Mouse (Mus musculus) liver, embryonic 12.5 days (tissue): ENCODE data around the gene Akip1. TPM values are rescaled to one million over a fixed set of nuclear protein-coding genes. Genes with fewer than 3 reads are reported as not detected.

Experiments used
- ATAC-seq: fragments of 200-750 bp; cut with Nextera tagmentation; 2 replicates; pipeline ENCODE4 v1.8.0; 2017; ENCODE audit warnings: moderate number of reproducible peaks, mild to moderate bottlenecking, moderate library complexity
- H3K27ac ChIP-seq: fragments of 300-500 bp; sonication (generic); 2 replicates; pipeline ENCODE4 v1.5.1; 2016; ENCODE audit warnings: mild to moderate bottlenecking
- H3K27me3 ChIP-seq: fragments of 300-500 bp; sonication (generic); replicated peaks from 2 replicates; pipeline ENCODE4 v1.6.1; 2016; ENCODE audit warnings: mild to moderate bottlenecking, moderate library complexity
- H3K36me3 ChIP-seq: fragments of 300-500 bp; sonication (generic); 2 replicates; pipeline ENCODE4 v1.6.1; 2016; ENCODE audit warnings: mild to moderate bottlenecking, moderate library complexity
- H3K4me1 ChIP-seq: fragments of 300-500 bp; sonication (generic); 2 replicates; pipeline ENCODE4 v1.6.1; 2016
- H3K4me2 ChIP-seq: fragments of 300-500 bp; sonication (generic); 2 replicates; pipeline ENCODE4 v1.6.1; 2016; ENCODE audit warnings: mild to moderate bottlenecking, moderate library complexity
- H3K4me3 ChIP-seq: fragments of 300-500 bp; sonication (generic); 2 replicates; pipeline ENCODE4 v1.5.1; 2016; ENCODE audit warnings: mild to moderate bottlenecking, moderate library complexity
- H3K9ac ChIP-seq: fragments of 300-500 bp; sonication (generic); 2 replicates; pipeline ENCODE4 v1.6.1; 2016; ENCODE audit warnings: mild to moderate bottlenecking, moderate library complexity
- H3K9me3 ChIP-seq: fragments of 300-500 bp; sonication (generic); replicated peaks from 2 replicates; pipeline ENCODE4 v1.6.1; 2016; ENCODE audit warnings: mild to moderate bottlenecking, moderate library complexity
- whole genome bisulfite sequencing: fragments of 180-500 bp; shearing (Covaris S2); methylation state at CpG from one replicate; pipeline ENCODE4 v1.1.7; 2016; ENCODE audit not compliant: insufficient replicate concordance; 5-methylcytosine and 5-hydroxymethylcytosine counted together
- polyA plus RNA-seq: library from polyadenylated mRNA; unstranded; fragments of >200 nt; fragmentation: Nextera tagmentation; extraction: Ambion mirVana; gene quantifications from 2 replicates; pipeline ENCODE4 v1.2.1, GENCODE M21; 2016

Akip1 gene
- polyA plus RNA-seq, 1 experiment from 2014 or later = 50.2 TPM

DNA sequence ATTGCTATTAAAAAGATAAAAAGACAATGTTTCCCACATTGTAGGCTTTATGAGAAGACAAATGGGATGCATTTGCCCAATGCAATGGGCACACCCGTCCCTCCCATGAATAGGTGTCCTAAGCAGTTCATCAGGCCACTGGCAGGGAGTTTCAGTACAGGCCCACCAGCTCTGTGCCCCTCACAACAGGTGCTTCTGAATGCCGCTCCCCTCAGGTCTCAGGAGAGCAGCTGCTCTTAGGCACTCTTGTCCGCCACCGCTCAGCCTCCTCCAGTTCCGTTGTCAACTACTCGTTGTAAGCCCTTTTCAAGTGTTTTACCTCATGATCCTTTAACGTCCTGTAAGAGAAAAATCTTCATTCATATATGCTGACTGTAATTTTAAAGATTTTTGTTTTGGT is 8.7 kb downstream of the Akip1 start:
- no peaks in the 10 kb centered on the region for H3K27me3 ChIP-seq
- H3K36me3 ChIP-seq = peaks cover 63% of the 10 kb centered on the region
- no peaks in the 10 kb centered on the region for H3K9me3 ChIP-seq
- no peak overlapping the region for H3K4me2 ChIP-seq
- ATAC-seq = no peak
- peaks cover 13% of the 10 kb centered on the region; the same call in 1 of the 2 replicates for H3K4me1 ChIP-seq
- WGBS = 85% methylated on average over 7 of the region's 7 CpGs
- H3K4me3 ChIP-seq = no peak overlapping the region
- no peak overlapping the region for H3K27ac ChIP-seq
- H3K9ac ChIP-seq = no peak overlapping the region

DNA sequence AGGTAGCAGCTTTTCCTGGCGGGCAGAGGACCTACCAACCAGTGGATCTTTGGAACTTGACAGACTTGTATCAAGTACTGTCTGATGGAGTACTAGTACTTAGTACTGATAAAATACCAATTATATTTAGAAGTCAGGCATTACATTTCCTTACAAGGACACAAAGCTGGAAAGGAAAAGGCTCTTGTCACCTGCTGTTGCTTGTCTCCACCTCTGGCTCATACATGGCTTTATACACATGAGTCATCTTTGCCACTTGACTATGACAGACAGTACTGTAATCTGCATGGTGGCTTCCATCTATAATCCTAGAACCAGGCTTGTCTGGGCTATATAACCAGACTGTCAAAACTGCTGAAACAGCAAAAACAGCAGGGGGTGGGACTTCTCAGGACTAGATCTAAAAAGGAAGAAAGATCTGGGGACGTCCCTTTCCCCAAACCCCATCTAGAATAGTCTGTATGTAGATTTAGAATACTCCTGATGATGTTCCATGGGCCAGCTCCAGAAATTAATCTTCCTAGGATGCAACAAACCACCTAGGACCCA is 10.0 kb downstream of the Akip1 start:
- H3K4me3 ChIP-seq = no peak overlapping the region
- no peaks in the 10 kb centered on the region for H3K9me3 ChIP-seq
- H3K9ac ChIP-seq = no peak overlapping the region
- 0 out of 2 replicates have a peak, but pooled peaks cover 4% of the 10 kb centered on the region for H3K4me1 ChIP-seq
- no peaks in the 10 kb centered on the region for H3K27me3 ChIP-seq
- H3K36me3 ChIP-seq = peaks cover 50% of the 10 kb centered on the region
- 58% methylated on average over 2 of the region's 2 CpGs for WGBS
- ATAC-seq = no peak
- H3K27ac ChIP-seq = no peak overlapping the region
- no peak overlapping the region for H3K4me2 ChIP-seq

DNA sequence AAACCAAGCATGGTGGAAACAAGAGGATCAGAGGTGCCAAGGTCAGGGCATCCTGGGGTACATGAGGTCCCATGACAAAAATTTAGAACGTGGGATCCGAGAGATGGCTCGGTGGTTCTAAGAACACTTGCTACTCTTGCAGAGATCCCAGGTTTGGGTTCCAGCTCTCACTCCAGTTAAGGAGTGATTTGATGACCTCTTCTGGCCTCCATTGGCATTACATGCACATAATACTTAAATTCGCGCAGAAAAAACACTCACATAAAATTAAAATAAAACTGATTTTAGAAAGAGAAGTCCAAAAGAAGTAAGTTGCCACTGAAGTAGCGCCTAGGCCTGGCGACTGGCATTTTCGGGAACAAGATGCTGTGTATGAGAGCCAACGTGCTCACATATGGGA is 15.8 kb downstream of the Akip1 start:
- Histone ChIP-seq H3K9me3 (peaks cover 5% of the 10 kb centered on the region; the same call in 1 of the 2 replicates), H3K36me3 (no peaks in the 10 kb centered on the region), H3K27me3 (no peaks in the 10 kb centered on the region), H3K4me1 (no peaks in the 10 kb centered on the region), H3K4me3 (no peak overlapping the region), H3K27ac (no peak overlapping the region), H3K4me2 (no peak overlapping the region), H3K9ac (no peak overlapping the region)
- 59% methylated on average over 9 of the region's 9 CpGs for WGBS
- no peak for ATAC-seq

DNA sequence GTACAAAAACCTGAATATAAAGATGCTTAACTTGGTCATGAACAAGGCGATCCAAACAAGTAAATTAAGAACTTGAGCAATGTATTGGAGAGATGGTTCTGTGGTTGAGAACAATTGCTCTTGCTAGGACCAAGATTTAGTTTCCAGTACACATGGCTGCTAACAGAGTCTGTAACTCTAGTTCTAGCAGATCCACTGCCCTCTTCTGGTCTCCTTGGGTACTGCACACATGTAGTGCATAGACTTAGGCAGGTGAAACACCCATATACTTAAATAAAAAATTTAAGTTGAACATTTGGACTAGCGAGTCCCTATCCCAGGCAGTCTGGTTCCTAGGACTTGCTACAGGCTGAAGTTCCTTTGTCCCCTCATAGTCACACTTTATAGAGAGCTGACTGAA is 19.1 kb downstream of the Akip1 start:
- Histone ChIP-seq H3K9me3 (peaks cover 5% of the 10 kb centered on the region; the same call in 1 of the 2 replicates), H3K4me2 (no peak overlapping the region), H3K9ac (no peak overlapping the region), H3K36me3 (no peaks in the 10 kb centered on the region), H3K4me1 (no peaks in the 10 kb centered on the region), H3K4me3 (no peak overlapping the region), H3K27me3 (no peaks in the 10 kb centered on the region), H3K27ac (no peak overlapping the region)
- no peak for ATAC-seq
- 85% methylated on average over 2 of the region's 2 CpGs for WGBS

DNA sequence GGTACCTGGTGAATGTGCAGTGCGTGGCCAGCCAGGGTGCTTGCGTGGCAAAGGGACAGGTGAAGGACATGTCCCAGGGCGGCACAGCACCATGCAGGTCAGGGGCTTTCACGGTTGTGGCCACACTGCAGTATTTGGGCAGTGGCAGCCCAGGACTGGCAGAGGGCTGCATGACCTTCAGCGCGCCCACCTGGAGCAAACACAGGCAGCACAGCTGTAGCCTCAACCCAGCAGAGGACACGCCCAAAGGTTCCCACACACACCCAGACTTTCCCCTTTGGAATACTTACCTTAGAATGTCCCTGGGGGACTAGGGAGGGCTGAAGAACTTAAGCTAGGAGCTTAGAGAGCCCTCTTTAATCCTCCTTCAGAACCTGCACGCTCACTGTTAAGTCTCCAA is 19.6 kb downstream of the Akip1 start:
- H3K36me3 ChIP-seq = no peaks in the 10 kb centered on the region
- no peaks in the 10 kb centered on the region for H3K4me1 ChIP-seq
- 86% methylated on average over 8 of the region's 8 CpGs for WGBS
- no peak overlapping the region for H3K9ac ChIP-seq
- no peak for ATAC-seq
- no peak overlapping the region for H3K4me2 ChIP-seq
- H3K4me3 ChIP-seq = no peak overlapping the region
- no peaks in the 10 kb centered on the region for H3K27me3 ChIP-seq
- H3K9me3 ChIP-seq = peaks cover 5% of the 10 kb centered on the region; the same call in 1 of the 2 replicates
- no peak overlapping the region for H3K27ac ChIP-seq

DNA sequence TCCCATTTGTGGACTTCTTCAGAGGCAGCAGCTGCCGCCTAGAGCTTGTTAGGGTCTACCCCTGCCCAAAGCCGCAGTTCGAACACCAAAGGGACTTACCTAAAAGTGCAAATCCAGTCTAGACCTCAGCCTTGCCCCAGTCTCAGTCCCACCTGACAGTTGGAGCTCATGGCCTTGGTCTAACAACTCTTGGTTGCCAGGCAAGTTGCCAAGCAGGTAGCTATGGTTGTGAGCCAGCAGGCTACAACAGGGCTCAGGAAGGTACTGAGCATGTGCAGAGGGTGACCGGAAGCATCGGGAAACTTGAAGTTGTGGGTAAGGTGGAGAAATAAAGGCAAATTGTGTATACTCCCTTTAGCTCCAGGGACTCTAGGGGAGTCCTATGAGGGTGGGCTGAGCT is 20.2 kb downstream of the Akip1 start, which contains the start of gene BC051019:
Gene BC051019 (minus strand): TSS at position 154 of the 400 bp plus-strand sequence.
- no peaks in the 10 kb centered on the region for H3K36me3 ChIP-seq
- H3K4me2 ChIP-seq = no peak within 1 kb of the TSS
- no peak for ATAC-seq
- WGBS = 75% methylated on average over 5 of the region's 5 CpGs
- H3K4me1 ChIP-seq = no peaks in the 10 kb centered on the region
- no peak within 1 kb of the TSS for H3K27ac ChIP-seq
- peaks cover 5% of the 10 kb centered on the region; the same call in 1 of the 2 replicates for H3K9me3 ChIP-seq
- no peak within 1 kb of the TSS for H3K9ac ChIP-seq
- H3K27me3 ChIP-seq = no peaks in the 10 kb centered on the region
- H3K4me3 ChIP-seq = no peak within 1 kb of the TSS

DNA sequence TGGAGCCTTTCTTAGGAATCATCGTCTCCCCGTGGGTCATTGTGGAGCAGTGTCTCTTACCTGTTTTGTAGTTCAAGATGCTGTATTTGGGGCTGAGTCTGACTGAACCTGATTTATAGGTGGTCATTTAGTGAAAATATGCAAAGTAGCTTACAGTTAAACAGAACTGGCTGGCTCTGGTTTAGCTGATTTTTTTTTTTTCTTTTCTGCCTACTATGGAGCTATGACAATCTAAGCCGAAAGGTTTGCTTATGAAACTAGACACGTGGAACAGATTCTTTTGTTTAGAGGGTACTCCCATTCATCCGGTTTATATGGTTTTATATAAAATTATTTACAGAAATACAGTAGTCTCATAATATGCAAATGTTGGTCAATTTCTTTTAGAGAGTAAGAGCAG is 28.1 kb downstream of the Akip1 start, which contains the start of gene Ascl3:
Gene Ascl3 (minus strand): TSS at position 101 of the 400 bp plus-strand sequence.
- WGBS = 86% methylated on average over 5 of the region's 5 CpGs
- H3K4me2 ChIP-seq = no peak within 1 kb of the TSS
- H3K9ac ChIP-seq = no peak within 1 kb of the TSS
- ATAC-seq = no peak
- H3K27me3 ChIP-seq = no peaks in the 10 kb centered on the region
- H3K4me3 ChIP-seq = no peak within 1 kb of the TSS
- peaks cover 21% of the 10 kb centered on the region for H3K36me3 ChIP-seq
- no peak within 1 kb of the TSS for H3K27ac ChIP-seq
- H3K4me1 ChIP-seq = no peaks in the 10 kb centered on the region
- no peaks in the 10 kb centered on the region for H3K9me3 ChIP-seq

DNA sequence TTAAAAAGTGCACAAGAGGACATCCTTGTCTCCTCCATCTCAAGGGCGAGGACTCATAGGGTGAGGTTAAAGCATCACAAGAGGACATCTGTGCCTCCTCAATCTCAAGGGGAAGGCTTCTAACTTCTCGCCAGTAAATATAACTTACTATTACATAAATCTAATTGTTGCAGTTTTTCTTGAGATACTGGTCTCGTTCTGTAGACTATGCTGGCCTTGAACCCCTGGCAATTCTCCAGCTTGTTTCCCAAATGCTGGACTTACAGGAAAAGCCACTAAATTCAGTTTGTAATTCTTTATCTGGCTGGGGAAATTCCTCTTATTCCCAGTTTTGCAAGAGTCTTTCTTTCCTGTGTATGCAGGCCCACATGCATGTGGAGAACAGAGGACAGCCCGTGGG is 31.3 kb downstream of the Akip1 start:
- H3K4me2 ChIP-seq = no peak overlapping the region
- H3K4me1 ChIP-seq = no peaks in the 10 kb centered on the region
- peaks cover 29% of the 10 kb centered on the region for H3K36me3 ChIP-seq
- no peak overlapping the region for H3K9ac ChIP-seq
- no peak for ATAC-seq
- no peak overlapping the region for H3K27ac ChIP-seq
- H3K27me3 ChIP-seq = no peaks in the 10 kb centered on the region
- H3K4me3 ChIP-seq = no peak overlapping the region
- WGBS = 77% methylated on average over 4 of the region's 4 CpGs
- no peaks in the 10 kb centered on the region for H3K9me3 ChIP-seq

DNA sequence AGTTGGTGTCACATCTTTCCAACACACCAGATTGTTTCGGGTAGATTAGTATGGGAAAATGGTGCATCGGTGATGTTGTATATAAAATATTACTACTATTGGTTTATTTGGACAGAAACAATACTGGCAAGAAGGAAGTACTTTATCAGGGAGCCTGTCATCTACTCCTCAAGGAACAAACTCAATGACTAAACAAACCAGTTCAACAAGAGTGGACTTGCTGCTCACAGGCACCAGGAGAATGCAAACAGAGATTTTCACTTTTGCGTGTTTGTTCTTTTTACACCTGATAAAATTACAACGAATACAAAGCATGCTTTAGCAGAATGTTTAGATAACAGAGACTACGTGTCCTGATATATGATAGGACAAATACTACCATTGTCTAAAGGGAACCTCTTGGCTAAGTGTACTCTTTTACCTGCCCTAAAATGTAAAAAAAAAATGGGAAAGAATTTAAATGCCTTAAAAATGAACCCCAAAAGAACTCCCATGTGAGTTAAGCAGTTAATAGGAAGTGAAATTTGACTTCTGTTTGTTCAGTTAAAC is 36.4 kb downstream of the Akip1 start:
- no peak overlapping the region for H3K9ac ChIP-seq
- no peak overlapping the region for H3K4me2 ChIP-seq
- no peak overlapping the region for H3K27ac ChIP-seq
- peaks cover 66% of the 10 kb centered on the region for H3K36me3 ChIP-seq
- no peak for ATAC-seq
- H3K27me3 ChIP-seq = no peaks in the 10 kb centered on the region
- H3K4me1 ChIP-seq = no peaks in the 10 kb centered on the region
- no peak overlapping the region for H3K4me3 ChIP-seq
- H3K9me3 ChIP-seq = no peaks in the 10 kb centered on the region
- 67% methylated on average over 5 of the region's 5 CpGs for WGBS

DNA sequence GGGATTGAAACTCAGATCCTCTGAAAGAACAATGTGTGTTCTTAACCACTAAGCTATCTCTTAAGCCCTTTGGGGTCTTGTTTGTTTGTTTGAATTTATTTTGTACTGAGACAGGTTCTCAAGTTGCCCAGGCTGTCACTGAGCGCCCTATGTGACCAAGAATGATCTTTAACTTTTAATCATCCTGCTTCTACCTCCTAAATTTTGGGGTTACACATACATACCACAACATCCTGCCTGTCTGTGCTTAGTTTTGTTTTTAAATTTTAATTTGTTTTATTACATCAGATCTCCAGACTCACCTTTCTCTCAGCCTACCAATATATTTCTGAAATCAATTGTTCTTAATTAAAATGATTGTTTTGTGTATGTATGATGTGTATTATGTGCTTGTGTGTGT is 37.6 kb downstream of the Akip1 start:
- Histone ChIP-seq H3K9ac (no peak overlapping the region), H3K9me3 (no peaks in the 10 kb centered on the region), H3K36me3 (peaks cover 66% of the 10 kb centered on the region), H3K27me3 (no peaks in the 10 kb centered on the region), H3K4me1 (0 out of 2 replicates have a peak, but pooled peaks cover 1% of the 10 kb centered on the region), H3K27ac (no peak overlapping the region), H3K4me2 (no peak overlapping the region), H3K4me3 (no peak overlapping the region)
- no peak for ATAC-seq
- 82% methylated on average over 1 of the region's 1 CpGs for WGBS

DNA sequence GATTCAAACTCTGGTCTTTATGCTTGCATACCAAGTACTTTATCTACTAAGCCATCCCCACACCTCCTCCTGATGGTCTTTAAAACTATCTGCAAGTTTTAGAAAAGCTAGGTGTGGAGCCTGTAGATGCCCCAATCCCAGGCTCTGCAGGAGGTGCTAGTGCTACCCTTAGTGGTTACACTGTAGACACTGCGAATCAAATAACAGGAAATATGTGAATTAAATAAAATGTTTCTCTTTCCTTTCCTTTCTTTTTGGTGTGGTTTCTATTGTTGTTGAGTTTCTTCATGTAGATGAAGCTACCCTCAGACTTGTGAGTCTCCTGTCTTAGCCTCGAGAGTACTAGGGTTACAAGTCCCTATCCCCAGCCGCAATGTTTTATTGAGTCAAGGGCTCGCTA is 38.2 kb downstream of the Akip1 start:
- H3K27ac ChIP-seq = no peak overlapping the region
- no peaks in the 10 kb centered on the region for H3K9me3 ChIP-seq
- H3K4me2 ChIP-seq = no peak overlapping the region
- 86% methylated on average over 4 of the region's 4 CpGs for WGBS
- H3K27me3 ChIP-seq = no peaks in the 10 kb centered on the region
- peaks cover 64% of the 10 kb centered on the region for H3K36me3 ChIP-seq
- H3K4me3 ChIP-seq = no peak overlapping the region
- H3K4me1 ChIP-seq = 0 out of 2 replicates have a peak, but pooled peaks cover 2% of the 10 kb centered on the region
- no peak for ATAC-seq
- H3K9ac ChIP-seq = no peak overlapping the region

DNA sequence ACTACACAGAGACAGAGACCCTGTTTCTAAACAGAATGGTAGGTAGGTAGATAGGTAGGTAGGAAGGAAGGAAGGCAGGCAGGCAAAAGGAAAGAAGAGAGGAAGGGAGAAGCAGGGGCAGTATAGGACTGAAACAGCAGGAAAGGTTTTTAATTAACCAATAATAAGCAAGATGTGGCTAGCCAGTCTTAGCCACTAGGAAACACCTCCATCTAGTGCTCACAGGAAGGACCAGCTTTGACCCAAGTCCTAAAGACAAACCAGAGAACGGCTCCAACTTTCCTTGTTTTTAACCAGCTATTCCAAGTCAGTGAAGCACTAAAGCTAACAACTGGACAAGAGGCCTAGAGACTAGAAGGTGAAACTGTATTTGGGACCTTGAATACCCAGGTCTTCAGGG is 44.3 kb downstream of the Akip1 start:
- ATAC-seq = no peak
- 73% methylated on average over 1 of the region's 1 CpGs for WGBS
- H3K27me3 ChIP-seq = no peaks in the 10 kb centered on the region

More for the DNA sequence above, 44.3 kb downstream of the Akip1 start:
- Histone ChIP-seq H3K9ac (no peak overlapping the region), H3K4me2 (no peak overlapping the region), H3K4me3 (no peak overlapping the region), H3K4me1 (peaks cover 18% of the 10 kb centered on the region), H3K9me3 (no peaks in the 10 kb centered on the region), H3K36me3 (peaks cover 38% of the 10 kb centered on the region), H3K27ac (no peak overlapping the region)
